Mouse (Mus musculus) heart, embryonic 12.5 days (tissue): ENCODE data around the gene Rpl38. TPM values are rescaled to one million over a fixed set of nuclear protein-coding genes. Genes with fewer than 3 reads are reported as not detected.

ENCODE experiments used
- ATAC-seq: fragments of 200-750 bp; cut with Nextera tagmentation; 2 replicates; pipeline ENCODE4 v1.8.0; 2017; ENCODE audit warnings: moderate TSS enrichment, moderate library complexity; ENCODE audit not compliant: insufficient number of reproducible peaks, low FRiP score
- H3K27ac ChIP-seq: fragments of 300-500 bp; sonication (generic); 2 replicates; pipeline ENCODE4 v1.5.1; 2016; ENCODE audit warnings: mild to moderate bottlenecking, moderate library complexity; ENCODE audit not compliant: poor library complexity, severe bottlenecking
- H3K27me3 ChIP-seq: fragments of 300-500 bp; sonication (generic); replicated peaks from 2 replicates; pipeline ENCODE4 v1.6.1; 2016; ENCODE audit warnings: mild to moderate bottlenecking, moderate library complexity
- H3K36me3 ChIP-seq: fragments of 300-500 bp; sonication (generic); 2 replicates; pipeline ENCODE4 v1.6.1; 2016; ENCODE audit warnings: mild to moderate bottlenecking, moderate library complexity
- H3K4me1 ChIP-seq: fragments of 300-500 bp; sonication (generic); replicated peaks from 2 replicates; pipeline ENCODE4 v1.6.1; 2016; ENCODE audit warnings: mild to moderate bottlenecking
- H3K4me2 ChIP-seq: fragments of 300-500 bp; sonication (generic); 2 replicates; pipeline ENCODE4 v1.6.1; 2016; ENCODE audit warnings: mild to moderate bottlenecking, moderate library complexity
- H3K4me3 ChIP-seq: fragments of 300-500 bp; sonication (generic); 2 replicates; pipeline ENCODE4 v1.5.1; 2016; ENCODE audit warnings: mild to moderate bottlenecking
- H3K9ac ChIP-seq: fragments of 300-500 bp; sonication (generic); 2 replicates; pipeline ENCODE4 v1.6.1; 2016; ENCODE audit warnings: mild to moderate bottlenecking, moderate library complexity
- H3K9me3 ChIP-seq: fragments of 300-500 bp; sonication (generic); replicated peaks from 2 replicates; pipeline ENCODE4 v1.6.1; 2016; ENCODE audit warnings: mild to moderate bottlenecking, moderate library complexity
- WGBS: fragments of 180-500 bp; shearing (Covaris S2); methylation state at CpG from one replicate; pipeline ENCODE4 v1.1.7; 2016; 5-methylcytosine and 5-hydroxymethylcytosine counted together
- polyA plus RNA-seq: library from polyadenylated mRNA; unstranded; fragments of >200 nt; fragmentation: Nextera tagmentation; extraction: Ambion mirVana; gene quantifications from 2 replicates; pipeline ENCODE4 v1.2.1, GENCODE M21; 2016

Rpl38 gene
- polyA plus RNA-seq, 1 experiment from 2014 or later: 816 TPM

DNA sequence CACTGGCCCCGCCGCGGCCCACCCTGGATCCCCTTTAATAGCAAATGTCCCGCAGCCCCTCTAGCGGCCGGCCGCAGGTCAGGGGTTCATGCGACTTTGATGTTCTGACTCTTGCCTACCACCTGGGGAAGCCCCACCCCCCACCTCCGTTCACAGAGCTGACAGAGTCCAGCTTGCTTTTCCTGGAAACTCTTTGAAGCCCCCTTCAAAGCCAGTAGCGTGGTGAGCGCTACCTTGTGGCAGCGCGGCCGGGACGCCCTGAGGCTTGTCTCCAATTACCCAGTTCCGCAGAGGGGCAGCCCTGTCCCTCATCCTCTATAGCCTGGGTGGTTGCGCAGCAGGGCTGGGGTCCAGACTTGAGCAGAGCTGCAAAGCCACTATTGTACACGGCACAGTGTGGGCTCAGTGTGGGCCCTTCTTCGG, 28.6 kb upstream of the Rpl38 start:
- no peak overlapping the region for H3K27ac ChIP-seq
- no peaks in the 10 kb centered on the region for H3K9me3 ChIP-seq
- H3K4me1 ChIP-seq: peaks cover 22% of the 10 kb centered on the region
- no peak overlapping the region for H3K9ac ChIP-seq
- H3K4me3 ChIP-seq: 0 out of 2 replicates have a peak overlapping the region, but pooled peaks have one; percentile 10
- no peak for ATAC-seq
- peaks cover 55% of the 10 kb centered on the region for H3K27me3 ChIP-seq
- WGBS: 6% methylated on average over 19 of the region's 19 CpGs
- H3K36me3 ChIP-seq: no peaks in the 10 kb centered on the region
- peak overlapping the region; percentile 43 for H3K4me2 ChIP-seq

- H3K27ac ChIP-seq: no peak overlapping the region
- no peaks in the 10 kb centered on the region for H3K36me3 ChIP-seq
- peaks cover 55% of the 10 kb centered on the region for H3K27me3 ChIP-seq
- H3K9me3 ChIP-seq: no peaks in the 10 kb centered on the region
- peaks cover 20% of the 10 kb centered on the region for H3K4me1 ChIP-seq
- no peak overlapping the region for H3K9ac ChIP-seq
- H3K4me2 ChIP-seq: no peak overlapping the region
- H3K4me3 ChIP-seq: no peak overlapping the region
- ATAC-seq: no peak
- 46% methylated on average over 6 of the region's 6 CpGs for WGBS
Measured at GRCm38 (mm10) chr11:114640658-114641057, 27.7 kb upstream of the Rpl38 start.

GRCm38 (mm10) chr11:114641136-114641535, 27.2 kb upstream of the Rpl38 start:
- Histone ChIP-seq H3K27me3 (peaks cover 55% of the 10 kb centered on the region), H3K9me3 (peaks cover 3% of the 10 kb centered on the region; the same call in 1 of the 2 replicates), H3K27ac (no peak overlapping the region), H3K4me1 (peaks cover 15% of the 10 kb centered on the region), H3K4me2 (no peak overlapping the region), H3K36me3 (no peaks in the 10 kb centered on the region), H3K9ac (no peak overlapping the region), H3K4me3 (no peak overlapping the region)
- ATAC-seq: no peak
- 88% methylated on average over 8 of the region's 8 CpGs for WGBS

- no peak for ATAC-seq
- H3K4me3 ChIP-seq: no peak overlapping the region
- H3K27ac ChIP-seq: no peak overlapping the region
- H3K27me3 ChIP-seq: peaks cover 49% of the 10 kb centered on the region
- no peak overlapping the region for H3K9ac ChIP-seq
- H3K4me2 ChIP-seq: no peak overlapping the region
- H3K9me3 ChIP-seq: peaks cover 9% of the 10 kb centered on the region; the same call in 1 of the 2 replicates
- WGBS: 59% methylated on average over 12 of the region's 12 CpGs
- no peaks in the 10 kb centered on the region for H3K36me3 ChIP-seq
- peaks cover 8% of the 10 kb centered on the region for H3K4me1 ChIP-seq
Measured at GRCm38 (mm10) chr11:114642184-114642583, 26.1 kb upstream of the Rpl38 start.

DNA sequence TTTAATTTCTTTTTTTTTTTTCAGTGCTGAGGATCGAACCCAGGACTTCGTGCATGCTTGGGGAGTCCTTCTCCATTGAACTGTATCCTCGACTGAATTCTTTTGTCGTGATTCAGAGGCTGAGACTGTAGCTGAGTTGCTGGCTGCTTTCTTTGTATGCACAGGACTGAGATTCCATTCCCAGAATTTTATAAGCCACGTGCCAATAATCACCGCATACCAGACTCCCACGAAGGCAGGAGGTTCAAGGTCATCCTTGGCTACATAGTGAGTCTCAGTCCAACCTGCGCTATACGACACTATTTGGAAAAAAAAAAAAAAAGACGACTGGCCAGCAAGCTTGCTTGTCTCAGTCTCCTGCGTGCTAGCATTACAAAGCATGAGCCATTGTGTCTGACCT, 25.4 kb upstream of the Rpl38 start:
- Histone ChIP-seq H3K36me3 (no peaks in the 10 kb centered on the region), H3K9ac (no peak overlapping the region), H3K27me3 (peaks cover 41% of the 10 kb centered on the region), H3K4me1 (peaks cover 8% of the 10 kb centered on the region), H3K4me2 (no peak overlapping the region), H3K27ac (no peak overlapping the region), H3K4me3 (no peak overlapping the region), H3K9me3 (peaks cover 9% of the 10 kb centered on the region; the same call in 1 of the 2 replicates)
- WGBS: 69% methylated on average over 11 of the region's 11 CpGs
- no peak for ATAC-seq

- WGBS: 36% methylated on average over 2 of the region's 2 CpGs
- Histone ChIP-seq H3K36me3 (no peaks in the 10 kb centered on the region), H3K4me1 (peaks cover 8% of the 10 kb centered on the region), H3K4me2 (no peak overlapping the region), H3K27ac (no peak overlapping the region), H3K27me3 (peaks cover 30% of the 10 kb centered on the region), H3K9ac (no peak overlapping the region), H3K4me3 (no peak overlapping the region), H3K9me3 (peaks cover 9% of the 10 kb centered on the region; the same call in 1 of the 2 replicates)
- ATAC-seq: no peak
Measured at GRCm38 (mm10) chr11:114644122-114644521, 24.2 kb upstream of the Rpl38 start.

DNA sequence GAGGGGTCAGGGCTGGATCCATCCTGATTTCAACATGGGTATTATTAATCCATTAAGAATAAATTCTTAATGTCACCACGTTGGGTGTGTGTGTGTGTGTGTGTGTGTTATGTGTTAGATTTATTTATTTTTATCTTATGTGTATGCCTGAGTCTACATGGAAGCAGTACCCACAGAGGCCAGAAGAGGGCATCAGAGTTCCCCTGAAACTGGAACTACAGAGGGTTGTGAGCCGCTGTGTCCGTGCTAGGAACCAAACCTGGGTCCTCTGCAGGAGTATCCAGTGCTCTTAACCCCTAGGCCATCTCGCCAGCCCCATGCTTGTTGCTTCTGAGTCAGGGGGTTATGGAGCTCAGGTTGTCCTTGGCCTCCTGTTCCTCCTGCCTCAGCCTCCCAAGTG, 18.8 kb upstream of the Rpl38 start:
- Histone ChIP-seq H3K9ac (no peak overlapping the region), H3K4me1 (no peaks in the 10 kb centered on the region), H3K9me3 (peaks cover 9% of the 10 kb centered on the region; the same call in 1 of the 2 replicates), H3K27ac (no peak overlapping the region), H3K36me3 (no peaks in the 10 kb centered on the region), H3K4me3 (no peak overlapping the region), H3K27me3 (peaks cover 7% of the 10 kb centered on the region; the same call in 1 of the 2 replicates), H3K4me2 (no peak overlapping the region)
- WGBS: 58% methylated on average over 4 of the region's 4 CpGs
- no peak for ATAC-seq

DNA sequence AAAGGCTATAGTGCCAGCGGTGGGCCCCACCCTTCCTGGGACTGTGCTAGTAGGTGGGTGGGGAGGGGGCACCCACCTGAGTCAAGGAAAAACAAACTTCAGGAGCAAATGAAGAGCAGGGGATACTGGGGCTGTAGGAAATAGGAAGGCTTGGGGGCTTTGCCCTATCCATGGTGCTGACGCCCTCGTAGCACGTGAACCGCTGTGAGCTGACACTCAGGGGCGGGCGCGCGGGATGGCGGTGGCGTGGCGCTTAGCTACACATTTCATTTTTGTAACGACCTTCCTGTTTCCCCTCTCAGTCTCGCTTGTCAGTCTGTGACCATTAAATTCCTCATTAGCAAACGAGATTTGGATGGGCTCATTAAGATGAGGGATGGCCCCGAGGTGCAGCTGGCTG, 15.8 kb upstream of the Rpl38 start:
- H3K27me3 ChIP-seq: peaks cover 35% of the 10 kb centered on the region
- ATAC-seq: no peak
- no peaks in the 10 kb centered on the region for H3K36me3 ChIP-seq
- H3K4me2 ChIP-seq: no peak overlapping the region
- H3K4me3 ChIP-seq: no peak overlapping the region
- WGBS: 7% methylated on average over 16 of the region's 16 CpGs
- no peaks in the 10 kb centered on the region for H3K9me3 ChIP-seq
- H3K9ac ChIP-seq: no peak overlapping the region
- H3K4me1 ChIP-seq: no peaks in the 10 kb centered on the region
- no peak overlapping the region for H3K27ac ChIP-seq

GRCm38 (mm10) chr11:114653664-114654063, 14.7 kb upstream of the Rpl38 start:
- Histone ChIP-seq H3K4me1 (no peaks in the 10 kb centered on the region), H3K27ac (no peak overlapping the region), H3K9me3 (no peaks in the 10 kb centered on the region), H3K4me2 (no peak overlapping the region), H3K9ac (no peak overlapping the region), H3K27me3 (peaks cover 39% of the 10 kb centered on the region), H3K4me3 (no peak overlapping the region), H3K36me3 (no peaks in the 10 kb centered on the region)
- 71% methylated on average over 6 of the region's 6 CpGs for WGBS
- no peak for ATAC-seq

GRCm38 (mm10) chr11:114654552-114654951, 13.8 kb upstream of the Rpl38 start:
- peaks cover 39% of the 10 kb centered on the region for H3K27me3 ChIP-seq
- no peak for ATAC-seq
- H3K4me2 ChIP-seq: no peak overlapping the region
- H3K27ac ChIP-seq: no peak overlapping the region
- H3K9me3 ChIP-seq: no peaks in the 10 kb centered on the region
- 40% methylated on average over 5 of the region's 5 CpGs for WGBS
- H3K4me3 ChIP-seq: no peak overlapping the region
- no peak overlapping the region for H3K9ac ChIP-seq
- H3K36me3 ChIP-seq: no peaks in the 10 kb centered on the region
- H3K4me1 ChIP-seq: no peaks in the 10 kb centered on the region

DNA sequence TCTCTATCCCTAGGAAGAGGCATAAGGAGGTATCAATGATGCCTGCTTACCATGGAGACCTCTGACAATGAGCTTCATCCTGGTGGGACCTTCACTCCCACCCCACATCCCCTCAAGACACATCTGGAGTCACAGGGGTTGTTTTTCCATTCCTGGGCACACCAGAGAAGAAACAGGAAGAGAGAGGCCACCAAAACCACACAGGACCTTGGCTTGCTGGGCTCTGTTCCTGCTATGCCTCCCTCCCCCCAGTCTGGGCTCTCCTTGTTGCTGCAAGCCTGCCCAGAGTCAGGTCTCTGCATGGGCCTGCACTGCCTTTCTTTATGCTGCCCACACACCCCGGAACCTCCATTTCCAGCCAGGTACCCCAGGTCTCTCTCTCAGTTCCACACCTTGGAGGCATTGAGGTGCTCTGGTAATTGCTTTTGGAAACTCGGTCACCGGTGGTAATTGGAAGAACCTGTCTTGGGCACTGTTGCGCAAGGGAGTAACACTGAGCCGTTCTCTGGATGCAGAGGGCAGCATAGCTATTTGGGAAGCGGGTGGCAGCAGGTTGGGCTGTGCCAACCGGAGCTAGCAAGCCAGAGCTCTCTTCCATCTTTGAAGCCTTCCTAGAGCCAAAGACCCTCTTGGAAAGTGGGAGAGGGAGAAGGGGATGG, 12.8 kb upstream of the Rpl38 start:
- no peaks in the 10 kb centered on the region for H3K9me3 ChIP-seq
- H3K4me2 ChIP-seq: no peak overlapping the region
- no peak overlapping the region for H3K4me3 ChIP-seq
- H3K27ac ChIP-seq: no peak overlapping the region
- no peak for ATAC-seq
- H3K9ac ChIP-seq: no peak overlapping the region
- WGBS: 72% methylated on average over 7 of the region's 7 CpGs
- no peaks in the 10 kb centered on the region for H3K36me3 ChIP-seq
- H3K27me3 ChIP-seq: peaks cover 39% of the 10 kb centered on the region
- H3K4me1 ChIP-seq: no peaks in the 10 kb centered on the region
